Mouse (Mus musculus) thymus, postnatal 14 days (tissue): ENCODE data around the gene Uimc1.

Experiments
- DNase-seq: peaks from one replicate; pipeline ENCODE4 v3.0.0; 2021

Uimc1 gene

GRCm38 (mm10) chr13:55099726-55100478 is at the start of gene Uimc1:
Uimc1 (minus strand) TSS chr13:55100300.
- DNase-seq = peak; percentile 91

GRCm38 (mm10) chr13:55140271-55140670 is 40.2 kb upstream of the Uimc1 start:
- no peak for DNase-seq

GRCm38 (mm10) chr13:55135382-55135781 is 35.3 kb upstream of the Uimc1 start:
- no peak for DNase-seq

GRCm38 (mm10) chr13:55133448-55133847 is 33.3 kb upstream of the Uimc1 start, which contains the start of gene Gm17617:
Gm17617 (minus strand) TSS chr13:55133548.
- no peak for DNase-seq

- DNase-seq = no peak
These were observed 24.8 kb upstream of the Uimc1 start for GRCm38 (mm10) chr13:55124903-55125302.

- no peak for DNase-seq
These were observed 14.3 kb upstream of the Uimc1 start for GRCm38 (mm10) chr13:55114375-55114774.

GRCm38 (mm10) chr13:55107694-55108093 is 7.6 kb upstream of the Uimc1 start:
- no peak for DNase-seq

- DNase-seq = no peak
These were observed 7.0 kb upstream of the Uimc1 start for GRCm38 (mm10) chr13:55107116-55107515.

GRCm38 (mm10) chr13:55105953-55106691 is 6.0 kb upstream of the Uimc1 start:
- DNase-seq = peak; percentile 17

GRCm38 (mm10) chr13:55105045-55105952 is 5.2 kb upstream of the Uimc1 start, which contains the start of gene Zfp346:
Zfp346 (plus strand) TSS chr13:55105311.
- DNase-seq = peak; percentile 97

GRCm38 (mm10) chr13:55103351-55103750 is 3.3 kb upstream of the Uimc1 start:
- no peak for DNase-seq

GRCm38 (mm10) chr13:55102366-55102765 is 2.3 kb upstream of the Uimc1 start:
- no peak for DNase-seq

GRCm38 (mm10) chr13:55101627-55102026 is 1.5 kb upstream of the Uimc1 start:
- DNase-seq = no peak

GRCm38 (mm10) chr13:55099066-55099725 is 904 bp downstream of the Uimc1 start:
- DNase-seq = peak; percentile 51

GRCm38 (mm10) chr13:55097841-55098240 is 2.3 kb downstream of the Uimc1 start:
- peak; percentile 20 for DNase-seq

- no peak for DNase-seq
These were observed 7.5 kb downstream of the Uimc1 start for GRCm38 (mm10) chr13:55092588-55092987.

- DNase-seq = no peak
These were observed 24.5 kb downstream of the Uimc1 start for GRCm38 (mm10) chr13:55075597-55075996.

GRCm38 (mm10) chr13:55071322-55071721 is 28.8 kb downstream of the Uimc1 start:
- DNase-seq = peak; percentile 16

- no peak for DNase-seq
These were observed 30.4 kb downstream of the Uimc1 start for GRCm38 (mm10) chr13:55069719-55070118.

- DNase-seq = no peak
These were observed 36.8 kb downstream of the Uimc1 start for GRCm38 (mm10) chr13:55063276-55063675.

- DNase-seq = peak; percentile 35
These were observed 42.1 kb downstream of the Uimc1 start for GRCm38 (mm10) chr13:55058042-55058441.

GRCm38 (mm10) chr13:55047706-55048105 is 52.4 kb downstream of the Uimc1 start:
- DNase-seq = no peak
